Mouse (Mus musculus) kidney, adult 11 months (tissue): ENCODE measurements at regions not wholly inside any gene's neighbourhood (a gene's known extent, or its start where the extent isn't known, plus 50 kb on each side); places are given as distances from the start of the nearest gene placed in this dataset.
A peak's percentile ranks its signal among the peaks of the same experiment; 100 is the strongest.

Experiments
- DNase-seq: peaks from one replicate; pipeline ENCODE4 v3.0.0; 2022

GRCm38 (mm10) chr2:131734740-131735378 is 124.7 kb downstream of the Erv3 start:
- no peak for DNase-seq

GRCm38 (mm10) chr2:131726533-131726932 is 133.0 kb downstream of the Erv3 start:
- DNase-seq: no peak

- peak; percentile 19 for DNase-seq
Measured at GRCm38 (mm10) chr2:131721631-131722545, 137.7 kb downstream of the Erv3 start.

- DNase-seq: no peak
Measured at GRCm38 (mm10) chr2:131717561-131717960, 142.0 kb downstream of the Erv3 start.

- no peak for DNase-seq
Measured at GRCm38 (mm10) chr2:131716841-131717240, 142.7 kb downstream of the Erv3 start.

- DNase-seq: no peak
Measured at GRCm38 (mm10) chr2:131715381-131715780, 144.2 kb downstream of the Erv3 start.

GRCm38 (mm10) chr2:131711886-131712285 is 147.7 kb downstream of the Erv3 start:
- DNase-seq: peak; percentile 34

- peak; percentile 5 for DNase-seq
Measured at GRCm38 (mm10) chr2:131706565-131706964, 144.5 kb upstream of the Adra1d start.

- DNase-seq: no peak
Measured at GRCm38 (mm10) chr2:131704406-131704805, 142.3 kb upstream of the Adra1d start.

GRCm38 (mm10) chr2:131702146-131702545 is 140.1 kb upstream of the Adra1d start:
- DNase-seq: no peak

GRCm38 (mm10) chr2:131699798-131700197 is 137.7 kb upstream of the Adra1d start:
- no peak for DNase-seq

GRCm38 (mm10) chr2:131698008-131698965 is 136.2 kb upstream of the Adra1d start:
- no peak for DNase-seq

- DNase-seq: no peak
Measured at GRCm38 (mm10) chr2:131696307-131696706, 134.2 kb upstream of the Adra1d start.

GRCm38 (mm10) chr2:131689996-131690395 is 127.9 kb upstream of the Adra1d start:
- no peak for DNase-seq

GRCm38 (mm10) chr2:131688282-131688681 is 126.2 kb upstream of the Adra1d start:
- DNase-seq: no peak

GRCm38 (mm10) chr2:131687449-131687848 is 125.4 kb upstream of the Adra1d start:
- no peak for DNase-seq

- DNase-seq: no peak
Measured at GRCm38 (mm10) chr2:131686748-131687147, 124.7 kb upstream of the Adra1d start.

GRCm38 (mm10) chr2:131685326-131685725 is 123.2 kb upstream of the Adra1d start:
- no peak for DNase-seq

GRCm38 (mm10) chr2:131683734-131684133 is 121.7 kb upstream of the Adra1d start:
- no peak for DNase-seq

GRCm38 (mm10) chr2:131678484-131678883 is 116.4 kb upstream of the Adra1d start:
- DNase-seq: no peak

GRCm38 (mm10) chr2:131676736-131677135 is 114.7 kb upstream of the Adra1d start:
- DNase-seq: no peak

GRCm38 (mm10) chr2:131674872-131675271 is 112.8 kb upstream of the Adra1d start:
- DNase-seq: no peak

GRCm38 (mm10) chr2:131673351-131673750 is 111.3 kb upstream of the Adra1d start:
- no peak for DNase-seq
